Mouse (Mus musculus): Measurements from ENCODE around the gene Wnt1.

DNA sequence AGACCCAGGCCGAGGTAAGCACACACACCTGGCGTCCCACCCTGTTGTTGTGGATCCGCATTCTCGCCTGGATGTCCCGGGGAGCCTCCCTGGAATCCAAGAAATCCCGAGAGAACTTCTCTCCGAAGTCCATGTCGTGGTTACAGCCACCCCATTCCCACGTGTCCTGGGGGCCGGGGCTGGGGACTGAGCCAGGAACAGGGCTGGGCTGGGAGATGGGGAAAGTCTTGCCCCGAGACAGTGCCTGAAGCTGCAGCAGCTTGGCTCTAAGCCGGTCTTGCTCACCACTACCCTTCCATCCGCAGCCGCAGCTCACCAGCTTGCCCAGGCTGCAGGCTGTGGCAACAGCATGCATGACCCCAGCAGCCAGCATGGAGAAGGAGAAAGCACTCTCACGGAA lies 15.6 kb upstream of the Wnt1 start:
- TF ChIP-seq POLR2A (IDR thresholded peaks at IDR 0.05; ENCODE audit: control insufficient read depth, extremely low read depth, insufficient read depth, low read length, poor library complexity) (no peak), CTCF (IDR thresholded peaks at IDR 0.05; ENCODE audit: borderline replicate concordance, control insufficient read depth, extremely low read depth, insufficient read depth, low read length, poor library complexity) (no peak)
